Mouse (Mus musculus): ENCODE results near the gene Sumo3. TPM values are rescaled to one million over a fixed set of nuclear protein-coding genes. Genes with fewer than 3 reads are reported as not detected.

The Sumo3 gene
- polyA plus RNA-seq, 1 experiment from 2014 or later, result 313 TPM

GRCm38 (mm10) chr10:77591546-77591945 lies 14.4 kb upstream of the Sumo3 start:
- Histone ChIP-seq H3K4me1 (replicated peaks; ENCODE audit: insufficient read depth, low read length) (peaks cover 3% of the 10 kb centered on the region; the same call in 1 of the 2 replicates), H3K4me2 (ENCODE audit: low read length) (no peak overlapping the region), H3K9ac (ENCODE audit: low read depth, low read length) (no peak overlapping the region), H3K27me3 (ENCODE audit: insufficient read depth, low read length) (no peaks in the 10 kb centered on the region), H3K27ac (no peak overlapping the region), H3K9me3 (replicated peaks; ENCODE audit: low read length) (no peaks in the 10 kb centered on the region), H3K36me3 (ENCODE audit: insufficient read depth, low read length) (peaks cover 44% of the 10 kb centered on the region), H3K4me3 (replicated peaks; ENCODE audit: low read depth, low read length) (no peak overlapping the region)
- WGBS, result 51% methylated on average over 6 of the region's 6 CpGs
- TF ChIP-seq CTCF (IDR thresholded peaks at IDR 0.05; ENCODE audit: low read depth), result no peak
- peak; percentile 32 for DNase-seq (ENCODE audit: low spot score)
- ATAC-seq (replicated peaks; ENCODE audit: low FRiP score, low read depth), result no peak

GRCm38 (mm10) chr10:77596060-77596459 lies 9.8 kb upstream of the Sumo3 start:
- 91% methylated on average over 2 of the region's 2 CpGs for WGBS
- Histone ChIP-seq H3K27me3 (ENCODE audit: insufficient read depth, low read length) (no peaks in the 10 kb centered on the region), H3K4me1 (replicated peaks; ENCODE audit: insufficient read depth, low read length) (no peaks in the 10 kb centered on the region), H3K36me3 (ENCODE audit: insufficient read depth, low read length) (peaks cover 54% of the 10 kb centered on the region), H3K4me2 (ENCODE audit: low read length) (no peak overlapping the region), H3K9me3 (replicated peaks; ENCODE audit: low read length) (no peaks in the 10 kb centered on the region), H3K27ac (no peak overlapping the region), H3K9ac (ENCODE audit: low read depth, low read length) (no peak overlapping the region), H3K4me3 (replicated peaks; ENCODE audit: low read depth, low read length) (no peak overlapping the region)
- ATAC-seq (replicated peaks; ENCODE audit: low FRiP score, low read depth), result no peak
- TF ChIP-seq CTCF (IDR thresholded peaks at IDR 0.05; ENCODE audit: low read depth), result no peak
- DNase-seq (ENCODE audit: low spot score), result no peak

- Histone ChIP-seq H3K4me2 (ENCODE audit: low read length) (no peak overlapping the region), H3K4me1 (replicated peaks; ENCODE audit: insufficient read depth, low read length) (peaks cover 10% of the 10 kb centered on the region; the same call in 1 of the 2 replicates), H3K27me3 (ENCODE audit: insufficient read depth, low read length) (no peaks in the 10 kb centered on the region), H3K9ac (ENCODE audit: low read depth, low read length) (no peak overlapping the region), H3K27ac (no peak overlapping the region), H3K9me3 (replicated peaks; ENCODE audit: low read length) (no peaks in the 10 kb centered on the region), H3K36me3 (ENCODE audit: insufficient read depth, low read length) (peaks cover 7% of the 10 kb centered on the region), H3K4me3 (replicated peaks; ENCODE audit: low read depth, low read length) (no peak overlapping the region)
- TF ChIP-seq CTCF (IDR thresholded peaks at IDR 0.05; ENCODE audit: low read depth), result no peak
- ATAC-seq (replicated peaks; ENCODE audit: low FRiP score, low read depth) (no peak), DNase-seq (ENCODE audit: low spot score) (no peak)
- WGBS, result 68% methylated on average over 4 of the region's 4 CpGs
Measured at GRCm38 (mm10) chr10:77603021-77603420, 2.9 kb upstream of the Sumo3 start.

GRCm38 (mm10) chr10:77604111-77604510 lies 1.8 kb upstream of the Sumo3 start:
- DNase-seq (ENCODE audit: low spot score) (no peak), ATAC-seq (replicated peaks; ENCODE audit: low FRiP score, low read depth) (no peak)
- Histone ChIP-seq H3K4me3 (replicated peaks; ENCODE audit: low read depth, low read length) (no peak overlapping the region), H3K4me2 (ENCODE audit: low read length) (no peak overlapping the region), H3K27ac (no peak overlapping the region), H3K9me3 (replicated peaks; ENCODE audit: low read length) (no peaks in the 10 kb centered on the region), H3K4me1 (replicated peaks; ENCODE audit: insufficient read depth, low read length) (peaks cover 10% of the 10 kb centered on the region; the same call in 1 of the 2 replicates), H3K36me3 (ENCODE audit: insufficient read depth, low read length) (no peaks in the 10 kb centered on the region), H3K9ac (ENCODE audit: low read depth, low read length) (no peak overlapping the region), H3K27me3 (ENCODE audit: insufficient read depth, low read length) (no peaks in the 10 kb centered on the region)
- peak; percentile 48 for TF ChIP-seq CTCF (IDR thresholded peaks at IDR 0.05; ENCODE audit: low read depth)
- 92% methylated on average over 6 of the region's 6 CpGs for WGBS

- no peak for TF ChIP-seq CTCF (IDR thresholded peaks at IDR 0.05; ENCODE audit: low read depth)
- Histone ChIP-seq H3K27ac (peak overlapping the region; percentile 99), H3K4me1 (replicated peaks; ENCODE audit: insufficient read depth, low read length) (peaks cover 10% of the 10 kb centered on the region; the same call in 1 of the 2 replicates)
Measured at GRCm38 (mm10) chr10:77604958-77605357, 939 bp upstream of the Sumo3 start.

GRCm38 (mm10) chr10:77605368-77605767 lies 529 bp upstream of the Sumo3 start:
- WGBS, result 17% methylated on average over 1 of the region's 1 CpGs
- DNase-seq (ENCODE audit: low spot score), result peak; percentile 87
- Histone ChIP-seq H3K4me3 (replicated peaks; ENCODE audit: low read depth, low read length) (peak overlapping the region; percentile 70), H3K36me3 (ENCODE audit: insufficient read depth, low read length) (peaks cover 6% of the 10 kb centered on the region; the same call in 1 of the 2 replicates), H3K9me3 (replicated peaks; ENCODE audit: low read length) (no peaks in the 10 kb centered on the region), H3K27me3 (ENCODE audit: insufficient read depth, low read length) (no peaks in the 10 kb centered on the region), H3K9ac (ENCODE audit: low read depth, low read length) (peak overlapping the region; percentile 92), H3K4me2 (ENCODE audit: low read length) (peak overlapping the region; percentile 93), H3K4me1 (replicated peaks; ENCODE audit: insufficient read depth, low read length) (peaks cover 10% of the 10 kb centered on the region; the same call in 1 of the 2 replicates), H3K27ac (peak overlapping the region; percentile 99)
- TF ChIP-seq CTCF (IDR thresholded peaks at IDR 0.05; ENCODE audit: low read depth), result peak; percentile 80
- ATAC-seq (replicated peaks; ENCODE audit: low FRiP score, low read depth), result no peak; the same call in 1 of the 2 replicates

More at GRCm38 (mm10) chr10:77604958-77605357, 939 bp upstream of the Sumo3 start:
- Histone ChIP-seq H3K4me3 (replicated peaks; ENCODE audit: low read depth, low read length) (no peak overlapping the region), H3K9ac (ENCODE audit: low read depth, low read length) (no peak overlapping the region), H3K36me3 (ENCODE audit: insufficient read depth, low read length) (peaks cover 2% of the 10 kb centered on the region; the same call in 1 of the 2 replicates), H3K9me3 (replicated peaks; ENCODE audit: low read length) (no peaks in the 10 kb centered on the region), H3K4me2 (ENCODE audit: low read length) (no peak overlapping the region), H3K27me3 (ENCODE audit: insufficient read depth, low read length) (no peaks in the 10 kb centered on the region)
- no peak for ATAC-seq (replicated peaks; ENCODE audit: low FRiP score, low read depth)
- no peak for DNase-seq (ENCODE audit: low spot score)
- WGBS, result 62% methylated on average over 5 of the region's 5 CpGs

- DNase-seq (ENCODE audit: low spot score) (no peak), ATAC-seq (replicated peaks; ENCODE audit: low FRiP score, low read depth) (peak; percentile 5; the same call in 1 of the 2 replicates)
- 26% methylated on average over 7 of the region's 7 CpGs for WGBS
- peak overlapping the region; percentile 99 for H3K27ac ChIP-seq
- H3K9me3 ChIP-seq (replicated peaks; ENCODE audit: low read length), result no peaks in the 10 kb centered on the region
- no peak for TF ChIP-seq CTCF (IDR thresholded peaks at IDR 0.05; ENCODE audit: low read depth)
- peaks cover 18% of the 10 kb centered on the region; the same call in 1 of the 2 replicates for H3K36me3 ChIP-seq (ENCODE audit: insufficient read depth, low read length)
- H3K27me3 ChIP-seq (ENCODE audit: insufficient read depth, low read length), result no peaks in the 10 kb centered on the region
- peak overlapping the region; percentile 93 for H3K4me2 ChIP-seq (ENCODE audit: low read length)
- H3K4me1 ChIP-seq (replicated peaks; ENCODE audit: insufficient read depth, low read length), result peaks cover 10% of the 10 kb centered on the region; the same call in 1 of the 2 replicates
- H3K4me3 ChIP-seq (replicated peaks; ENCODE audit: low read depth, low read length), result peak overlapping the region; percentile 70
- peak overlapping the region; percentile 92 for H3K9ac ChIP-seq (ENCODE audit: low read depth, low read length)
Measured at GRCm38 (mm10) chr10:77606855-77607254, 958 bp downstream of the Sumo3 start.

All from kidney, postnatal 0 days (tissue).